Mouse (Mus musculus): ENCODE measurements around the gene Aldh9a1.
"Not testable (repeated sequence)": the region's sequence is repeated elsewhere in the genome, so short reads cannot be mapped to it uniquely, and the experiment has no call there.

Aldh9a1 gene

DNA sequence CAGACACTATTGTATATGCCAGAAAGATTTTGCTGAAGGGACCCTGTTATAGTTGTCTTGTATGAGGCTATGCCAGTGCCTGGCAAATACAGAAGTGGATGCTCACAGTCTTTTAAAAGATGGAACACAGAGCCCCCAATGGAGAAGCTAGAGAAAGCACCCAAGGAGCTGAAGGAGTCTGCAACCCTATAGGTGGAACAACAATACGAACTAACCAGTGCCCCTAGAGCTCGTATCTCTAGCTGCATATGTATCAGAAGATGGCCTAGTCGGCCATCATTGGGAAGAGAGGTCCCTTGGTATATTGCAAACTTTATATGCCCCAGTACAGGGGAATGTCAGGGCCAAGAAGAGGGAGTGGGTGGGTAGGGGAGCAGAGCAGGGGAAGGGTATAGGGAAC is 585 bp upstream of the Aldh9a1 start:
- intact Hi-C loops (cut with DNase I), result not testable (repeated sequence)

DNA sequence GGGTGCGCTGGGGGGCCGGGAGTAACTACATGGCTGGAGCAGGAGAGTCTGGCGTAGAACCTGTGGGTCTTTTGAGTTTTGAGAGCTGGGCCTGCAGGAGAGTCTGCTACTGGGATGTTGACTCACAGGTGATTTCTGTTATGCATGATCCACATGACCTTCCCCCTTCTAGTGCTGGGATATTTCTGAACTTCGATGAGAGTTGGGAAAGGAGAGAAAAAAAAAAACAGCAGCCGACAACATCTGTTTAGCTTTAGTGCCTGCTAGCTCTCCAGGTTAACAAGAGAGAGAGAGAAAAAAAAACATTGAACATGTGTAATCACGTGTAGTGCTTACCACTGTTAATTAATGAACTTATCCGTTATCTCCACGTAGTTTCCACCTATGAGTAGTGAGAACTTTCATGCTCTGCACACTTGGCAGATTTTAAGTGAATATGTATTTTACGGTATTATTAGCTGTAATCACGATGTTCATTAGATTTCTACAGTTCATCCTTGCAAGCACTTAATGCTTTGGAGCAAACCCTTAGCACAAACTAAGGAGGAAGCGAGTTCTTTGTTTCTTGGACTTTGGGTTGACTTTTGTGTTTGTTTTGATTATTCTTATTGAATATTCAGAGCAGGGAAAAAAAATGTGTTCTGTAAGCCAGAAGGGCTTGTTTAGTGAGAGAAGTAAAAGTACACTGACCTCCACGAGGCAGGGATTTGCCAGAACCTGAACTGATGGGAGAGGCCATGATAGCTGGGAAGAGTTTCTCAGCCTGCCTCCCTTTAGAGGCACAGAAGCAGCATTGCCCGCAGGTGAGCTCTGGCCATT is 1.0 kb downstream of the Aldh9a1 start:
- intact Hi-C loops (cut with DNase I), result no loop called here

DNA sequence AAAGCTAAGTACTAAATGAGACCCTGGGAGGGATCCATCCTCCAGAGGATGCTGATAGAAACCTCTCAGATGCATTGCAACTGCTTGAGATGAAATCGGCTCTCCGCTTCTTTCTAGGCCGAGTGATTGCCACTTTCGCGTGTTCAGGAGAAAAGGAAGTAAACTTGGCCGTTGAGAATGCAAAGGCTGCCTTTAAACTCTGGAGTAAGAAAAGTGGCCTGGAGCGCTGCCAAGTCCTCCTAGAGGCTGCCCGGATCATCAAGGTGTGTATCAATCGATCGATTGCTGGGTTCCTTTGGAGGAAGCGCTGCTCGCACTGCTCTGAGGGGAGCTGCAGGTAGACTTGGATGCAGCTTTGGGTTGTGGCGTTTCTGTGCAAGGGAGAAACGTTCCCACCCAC is 2.6 kb downstream of the Aldh9a1 start:
- intact Hi-C loops (cut with DNase I), result no loop called here

DNA sequence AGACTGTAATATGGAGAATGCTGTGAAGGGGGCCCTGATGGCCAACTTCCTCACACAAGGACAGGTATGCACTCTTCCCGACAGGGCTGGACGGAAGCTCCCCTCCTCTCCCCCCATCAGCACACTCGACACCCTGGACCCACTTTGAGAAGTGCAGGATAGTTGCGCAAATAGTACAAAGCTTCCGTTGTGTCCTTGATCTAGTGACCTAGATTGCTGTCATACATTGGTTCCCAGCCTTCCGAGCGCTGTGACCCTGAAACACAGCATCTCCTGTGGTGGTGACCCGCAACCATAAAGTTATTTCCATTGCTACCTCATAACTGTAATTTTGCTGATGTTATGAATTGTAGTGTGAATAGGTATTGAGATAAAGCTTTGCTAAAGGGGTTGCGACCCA is 7.6 kb downstream of the Aldh9a1 start:
- intact Hi-C loops (cut with DNase I), result no loop called here

DNA sequence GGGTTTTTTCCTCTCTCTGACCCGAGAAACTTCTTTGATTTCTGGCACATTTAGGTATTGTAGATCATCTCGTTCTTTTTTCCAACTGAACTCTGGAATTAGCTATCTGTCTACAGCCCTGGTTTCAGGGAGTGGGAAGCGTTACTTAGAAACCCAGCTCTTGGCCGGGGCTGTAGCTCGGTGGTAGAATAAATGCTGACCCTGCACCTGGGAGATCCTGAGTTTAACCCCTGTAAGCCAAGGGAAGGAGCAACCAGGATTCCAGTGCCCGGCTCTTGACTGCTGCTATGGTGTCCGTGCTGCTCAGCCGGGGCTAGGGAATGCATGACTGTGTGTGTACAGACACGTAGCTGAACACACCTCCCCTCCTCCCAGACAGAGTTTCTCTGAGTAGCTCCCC is 8.9 kb downstream of the Aldh9a1 start:
- intact Hi-C loops (cut with DNase I), result no loop called here

DNA sequence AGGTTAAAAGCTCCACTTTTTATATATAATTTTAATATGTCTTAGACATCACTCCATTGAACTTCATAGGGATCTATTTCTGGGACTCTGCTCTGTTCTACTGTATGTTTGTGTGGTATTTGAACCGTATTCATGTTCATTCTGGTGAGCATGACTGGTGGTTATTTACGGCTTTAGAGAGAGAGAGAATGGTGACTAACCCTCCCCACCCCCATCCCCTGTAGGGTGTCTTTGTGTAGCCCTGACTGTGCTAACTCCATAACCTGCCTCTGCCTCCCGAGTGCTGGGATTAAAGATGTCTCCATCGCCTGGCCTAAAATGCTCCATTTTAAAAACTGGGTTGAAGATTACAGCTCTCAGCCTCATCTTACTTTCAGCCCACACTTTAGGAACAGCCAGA is 10.5 kb downstream of the Aldh9a1 start:
- intact Hi-C loops (cut with DNase I), result no loop called here

DNA sequence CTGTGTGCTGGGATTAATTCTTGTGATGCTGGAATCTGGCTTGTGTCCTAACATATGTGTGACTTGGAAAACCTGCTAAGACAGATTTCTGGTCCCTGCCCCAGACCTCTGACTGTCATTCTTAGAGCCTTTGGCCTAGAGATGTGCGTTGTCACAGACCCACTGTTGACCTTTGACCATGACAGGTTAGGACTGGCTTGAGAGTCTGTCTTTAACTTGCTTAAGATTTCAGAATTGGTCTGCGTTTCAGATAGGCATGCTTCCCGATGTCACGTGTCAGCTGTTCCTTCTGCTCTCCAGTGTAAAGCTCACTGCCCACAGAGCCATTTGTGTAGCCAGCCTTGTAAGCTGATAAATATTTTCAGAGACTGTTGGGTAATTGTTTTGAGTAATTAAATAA is 13.0 kb downstream of the Aldh9a1 start:
- intact Hi-C loops (cut with DNase I), result no loop called here

DNA sequence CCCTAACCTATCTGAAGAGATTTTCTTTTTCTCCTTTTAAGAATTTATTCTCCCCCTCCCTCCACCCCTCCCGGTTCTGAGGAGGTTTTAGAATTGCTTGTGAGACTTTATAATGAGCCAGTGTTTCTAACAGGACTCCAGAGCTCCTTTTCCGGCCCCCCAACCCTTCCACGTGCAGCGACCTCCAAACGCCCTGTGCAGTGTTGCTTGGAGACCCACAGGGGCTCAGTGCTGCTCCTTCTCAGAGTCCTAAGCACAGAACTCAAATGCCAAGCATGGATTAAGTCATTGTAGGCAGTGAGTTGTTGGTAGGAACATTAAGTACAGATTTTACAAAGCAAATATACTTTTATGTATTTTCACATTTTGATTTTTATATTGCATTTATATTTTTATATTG is 13.5 kb downstream of the Aldh9a1 start:
- intact Hi-C loops (cut with DNase I), result no loop called here

DNA sequence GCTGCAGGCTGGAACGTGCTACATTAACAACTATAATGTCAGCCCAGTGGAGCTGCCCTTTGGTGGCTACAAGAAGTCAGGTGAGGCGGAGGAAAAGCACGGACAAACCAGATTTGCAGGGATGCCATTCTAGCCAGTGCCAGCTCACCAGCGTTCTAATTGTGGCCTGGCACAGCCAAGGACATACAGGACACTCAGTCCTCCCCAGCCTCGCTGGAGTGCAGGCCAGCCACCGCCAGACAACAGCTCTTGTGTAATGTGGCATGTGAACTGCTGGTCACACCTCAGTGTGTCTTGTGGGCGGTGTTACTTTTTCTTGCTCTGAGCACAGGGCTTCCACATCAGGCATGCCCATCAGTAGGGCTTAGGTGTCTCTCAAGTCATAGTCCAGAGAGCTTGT is 16.0 kb downstream of the Aldh9a1 start:
- intact Hi-C loops (cut with DNase I), result no loop called here

DNA sequence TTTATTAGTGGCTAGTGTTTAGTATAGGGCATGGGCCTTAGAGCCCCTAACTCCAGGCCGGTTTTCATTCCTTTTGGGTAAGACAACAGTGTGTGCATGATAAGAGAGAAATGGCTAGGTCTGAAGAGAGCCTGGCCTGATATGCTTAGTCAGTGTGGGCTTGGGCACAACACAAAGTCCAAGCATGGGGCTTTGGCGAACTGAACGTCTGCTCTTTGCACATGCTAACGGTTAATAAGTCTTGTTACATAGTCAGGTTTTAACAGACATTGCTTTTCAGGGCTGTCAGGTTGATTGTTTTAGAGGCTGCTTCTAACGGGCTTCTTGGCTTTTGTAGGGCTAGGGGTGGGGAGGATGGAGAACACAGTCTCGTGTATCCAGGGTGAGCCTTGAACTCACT is 16.8 kb downstream of the Aldh9a1 start:
- intact Hi-C loops (cut with DNase I), result no loop called here

DNA sequence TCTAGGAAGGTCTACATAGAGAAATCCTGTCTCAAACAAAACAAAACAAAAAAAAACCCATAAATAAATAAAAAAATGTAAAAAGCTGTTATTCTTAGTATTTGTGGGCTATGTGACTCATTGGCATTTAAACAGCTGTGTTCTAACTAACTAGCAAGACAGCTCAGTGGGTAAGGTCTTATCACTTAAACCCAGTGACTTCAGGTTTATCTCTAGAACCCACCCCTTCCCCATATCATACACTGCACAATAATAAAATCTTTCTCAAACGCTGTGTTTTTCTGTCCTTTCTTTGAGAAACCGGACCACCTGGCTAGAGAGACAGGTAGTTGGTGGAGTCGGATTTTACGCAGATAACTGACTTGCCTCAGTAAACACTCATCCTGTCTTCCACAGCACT is 18.2 kb downstream of the Aldh9a1 start:
- intact Hi-C loops (cut with DNase I), result no loop called here

DNA sequence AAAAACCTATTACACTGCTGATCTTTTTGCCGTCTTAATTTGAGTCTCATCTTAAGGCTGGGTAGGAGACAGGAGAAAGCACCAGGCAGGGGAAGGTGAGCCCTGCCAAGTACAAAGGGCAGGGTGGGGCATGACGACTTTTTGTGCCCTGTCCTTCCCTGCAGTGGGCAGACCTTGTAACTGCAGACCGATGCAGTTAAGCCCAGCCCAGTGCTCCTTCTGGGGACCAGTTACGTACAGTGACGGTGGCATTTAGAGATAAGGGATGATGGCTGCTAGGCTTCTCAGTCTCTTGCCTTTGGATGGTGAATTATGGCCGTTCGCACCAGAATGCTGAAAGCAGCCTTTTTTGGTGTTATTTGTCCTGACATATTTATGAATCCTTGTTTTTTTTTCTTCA is 18.7 kb downstream of the Aldh9a1 start:
- intact Hi-C loops (cut with DNase I), result no loop called here

DNA sequence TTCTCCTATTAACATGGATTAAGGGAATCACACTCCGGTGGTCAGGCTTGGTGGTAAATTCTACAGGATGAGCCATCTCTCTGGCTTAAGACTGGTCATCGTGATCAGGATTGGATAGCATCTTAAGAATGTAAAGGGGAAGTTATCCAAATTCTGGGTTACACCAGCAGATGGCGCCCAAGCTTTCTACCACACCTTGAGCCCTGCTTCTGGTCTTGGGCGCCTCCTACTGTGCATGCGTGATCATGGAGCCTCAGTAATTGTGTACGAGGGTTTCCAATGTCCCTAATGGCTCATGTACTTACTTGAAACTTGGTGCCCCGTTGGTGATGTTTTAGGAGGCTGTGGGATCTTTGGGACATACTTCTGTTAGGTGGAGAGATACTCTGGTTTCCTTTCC is 20.1 kb downstream of the Aldh9a1 start:
- intact Hi-C loops (cut with DNase I), result no loop called here

DNA sequence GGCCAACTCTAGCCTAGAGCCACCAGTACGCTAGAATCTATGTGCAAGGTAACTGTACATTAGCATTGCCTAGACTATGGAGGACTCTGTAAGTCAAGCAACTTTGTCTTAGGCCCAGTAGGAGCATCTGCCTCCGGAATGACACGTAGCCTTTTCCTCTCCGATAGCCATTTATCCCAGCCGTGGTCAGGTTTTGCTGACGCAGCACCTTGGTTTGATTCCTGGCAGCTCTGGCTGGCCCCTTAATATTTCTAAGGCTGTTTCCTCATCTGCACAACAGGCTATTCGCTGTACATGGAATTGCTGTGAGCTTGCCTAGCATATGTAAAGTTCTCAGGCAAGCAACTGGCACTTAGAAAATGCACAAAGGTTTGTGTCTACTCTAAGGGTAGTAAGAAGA is 22.9 kb downstream of the Aldh9a1 start:
- intact Hi-C loops (cut with DNase I), result no loop called here

DNA sequence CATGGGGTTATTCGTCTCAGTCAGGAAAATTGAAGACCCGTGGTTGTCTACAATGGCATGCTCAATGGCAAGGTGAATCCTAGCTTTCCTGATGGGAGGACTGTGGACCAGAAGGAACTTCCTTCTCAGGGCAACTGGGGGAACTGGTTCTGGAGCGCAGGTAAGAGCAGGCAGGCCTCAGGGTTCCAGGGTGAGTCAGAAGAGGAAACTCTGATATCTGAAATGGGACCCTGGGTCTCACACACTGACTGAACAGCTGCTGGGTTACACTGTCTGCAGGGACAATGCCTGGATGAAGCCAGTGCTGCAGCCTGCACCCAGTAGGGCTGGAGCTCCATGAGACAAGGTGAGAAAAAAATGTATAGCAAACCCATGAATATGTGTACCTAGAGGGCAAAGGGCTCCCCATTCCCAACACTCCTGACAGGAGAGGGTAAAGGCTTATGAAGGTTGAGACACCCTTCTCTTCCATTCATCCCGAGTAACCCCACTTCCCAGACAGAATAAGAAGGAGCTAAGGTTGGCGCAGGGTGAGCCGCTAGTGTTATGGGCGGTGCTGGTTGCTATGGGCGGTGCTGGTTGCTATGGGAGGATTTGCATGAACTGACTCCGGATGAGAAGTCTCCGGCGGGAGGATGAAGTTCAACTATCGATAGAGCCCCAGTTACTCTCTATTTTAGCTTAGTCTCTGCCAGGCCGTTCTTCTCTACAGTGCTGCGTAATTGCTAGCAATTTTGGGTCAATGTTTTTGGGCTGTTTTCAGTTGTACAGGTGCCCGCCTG is 24.4 kb downstream of the Aldh9a1 start:
- intact Hi-C loops (cut with DNase I), result no loop called here

DNA sequence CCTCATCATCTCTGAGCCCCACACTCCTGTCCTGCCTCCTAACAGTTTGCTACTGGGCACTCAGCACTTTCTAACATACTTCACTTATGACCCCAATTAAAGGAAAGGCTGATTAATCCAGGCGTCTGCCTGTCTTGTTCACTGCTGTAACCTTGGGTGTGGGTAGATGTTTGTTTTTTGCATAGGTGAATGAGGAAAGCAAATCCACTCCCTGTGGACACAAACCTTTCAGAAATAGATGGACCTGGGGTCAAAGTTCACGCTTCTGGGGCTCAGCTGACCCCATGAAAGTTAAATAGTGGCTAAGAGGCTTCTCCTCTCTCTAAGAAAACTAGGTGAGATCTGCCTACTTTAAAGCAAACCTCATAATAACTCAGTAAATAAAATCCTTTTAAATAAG is 25.2 kb downstream of the Aldh9a1 start:
- intact Hi-C loops (cut with DNase I), result no loop called here

DNA sequence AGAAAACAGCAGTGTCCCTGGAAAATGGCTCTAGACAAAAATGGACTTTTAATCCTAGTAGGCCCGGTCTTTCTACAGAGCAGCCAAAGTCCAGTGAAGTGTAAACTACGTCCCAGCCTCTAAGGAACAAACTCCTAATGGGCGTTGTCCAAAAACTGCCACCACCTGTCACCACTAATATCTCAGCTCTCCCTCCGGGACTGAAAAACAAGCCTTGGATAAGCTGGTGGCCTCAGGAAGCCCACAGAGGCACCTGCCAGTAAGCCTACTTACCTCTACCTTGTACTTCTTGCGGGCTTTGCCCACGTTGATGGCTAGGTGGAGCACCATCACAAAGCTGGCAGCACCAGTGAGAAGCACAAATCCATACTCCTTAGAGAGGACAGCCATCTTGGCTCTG is 28.2 kb downstream of the Aldh9a1 start:
- intact Hi-C loops (cut with DNase I), result no loop called here

DNA sequence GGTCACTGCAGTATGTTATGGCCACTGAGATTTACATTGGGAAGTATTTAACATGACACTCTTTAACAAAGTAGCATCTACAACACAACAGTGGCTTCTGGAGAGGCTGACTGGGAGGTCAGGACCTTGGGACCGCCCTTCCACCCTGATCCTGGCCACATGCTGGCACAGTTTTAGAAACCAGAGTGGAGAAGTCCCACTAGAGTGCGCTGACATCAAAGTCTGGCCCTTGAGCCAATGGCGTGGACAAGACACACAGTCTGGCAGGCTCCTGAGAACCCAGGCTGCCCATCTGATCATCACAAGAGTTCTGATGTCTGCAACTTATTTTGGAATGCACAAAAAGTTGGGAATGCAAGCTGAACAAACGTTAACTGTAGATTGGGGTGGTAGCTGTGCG is 30.0 kb downstream of the Aldh9a1 start:
- intact Hi-C loops (cut with DNase I), result no loop called here

DNA sequence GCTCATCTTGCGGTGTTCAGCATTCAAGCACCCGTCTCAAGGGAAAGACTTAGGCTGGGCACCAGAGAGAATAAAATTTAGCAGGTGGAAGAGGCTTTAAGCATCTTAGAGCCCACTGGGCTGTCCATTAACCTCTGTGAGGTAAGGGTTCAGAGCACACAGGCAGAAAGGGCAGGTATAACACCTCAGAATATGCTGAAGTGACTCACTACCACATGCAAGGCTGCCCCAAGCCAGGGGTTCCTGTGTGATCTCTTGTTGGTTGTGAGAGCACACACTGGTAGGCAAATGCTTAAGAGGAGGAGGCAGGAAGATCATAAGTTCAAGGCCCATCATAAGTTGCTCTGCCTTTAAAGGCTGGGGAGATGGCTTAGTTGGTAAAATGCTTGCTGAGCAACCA is 30.4 kb downstream of the Aldh9a1 start:
- intact Hi-C loops (cut with DNase I), result no loop called here

DNA sequence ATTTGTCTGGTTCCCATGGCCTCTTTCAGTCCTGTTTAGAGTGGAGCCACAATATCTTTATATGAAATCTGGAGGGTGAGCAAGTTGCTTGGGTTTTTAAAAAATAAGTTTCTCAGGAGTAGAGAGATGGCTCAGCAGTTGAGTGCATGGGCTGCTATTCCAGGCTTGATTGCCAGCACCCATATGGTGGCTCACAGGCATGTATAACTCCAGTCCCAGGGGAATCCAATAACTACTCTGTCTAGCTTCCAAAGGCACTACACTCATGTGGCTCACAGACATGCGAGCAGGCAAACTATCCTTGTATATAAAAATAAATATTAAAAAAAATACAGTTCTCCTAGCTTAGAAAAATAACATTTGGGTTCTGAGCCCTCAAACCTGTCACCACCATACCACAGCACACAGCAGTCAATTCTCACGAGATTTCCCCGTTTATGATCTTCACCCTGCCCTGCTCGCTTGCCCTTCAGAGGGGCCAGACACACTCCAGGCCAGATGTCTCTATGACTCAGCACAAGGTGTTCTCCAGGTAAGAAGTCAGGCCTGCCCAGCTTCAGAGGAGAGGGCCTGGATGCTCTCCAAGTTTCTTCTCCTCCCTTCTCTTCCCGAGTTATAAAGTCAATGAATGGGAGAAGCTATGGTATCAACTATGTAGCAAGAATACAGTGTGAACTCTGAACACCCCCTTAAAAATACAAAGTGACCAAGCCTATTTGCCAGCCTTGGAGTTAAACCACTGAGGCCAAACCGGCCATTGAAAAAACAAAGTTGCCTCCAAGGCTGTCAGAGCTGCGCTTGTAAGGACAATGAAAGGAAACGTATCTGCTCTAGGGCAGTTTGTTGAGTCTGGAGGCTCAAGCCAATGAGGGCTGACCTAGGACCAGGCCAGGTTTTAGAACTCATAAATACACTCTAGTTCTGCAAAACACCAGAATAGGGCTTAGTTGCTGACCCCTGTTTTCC is 31.5 kb downstream of the Aldh9a1 start:
- intact Hi-C loops (cut with DNase I), result no loop called here

DNA sequence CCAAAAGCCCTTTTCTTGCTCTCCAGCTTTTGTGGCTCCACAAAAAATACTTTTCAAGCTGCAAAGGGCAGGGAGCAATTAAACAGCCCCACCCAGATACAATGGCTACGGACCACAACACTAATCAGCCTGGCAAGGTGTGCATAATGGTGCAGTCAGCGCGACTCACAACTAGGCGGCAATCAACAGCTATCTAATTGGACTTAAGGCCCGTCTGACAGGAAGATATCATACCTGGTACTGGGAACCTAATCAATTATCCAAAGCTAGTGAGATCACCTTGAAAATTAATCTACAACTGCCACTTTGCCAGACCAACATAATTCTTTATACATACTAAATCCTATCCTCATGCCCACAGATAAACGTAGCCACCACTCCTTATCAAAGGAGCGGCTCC is 32.5 kb downstream of the Aldh9a1 start:
- intact Hi-C loops (cut with DNase I), result no loop called here

DNA sequence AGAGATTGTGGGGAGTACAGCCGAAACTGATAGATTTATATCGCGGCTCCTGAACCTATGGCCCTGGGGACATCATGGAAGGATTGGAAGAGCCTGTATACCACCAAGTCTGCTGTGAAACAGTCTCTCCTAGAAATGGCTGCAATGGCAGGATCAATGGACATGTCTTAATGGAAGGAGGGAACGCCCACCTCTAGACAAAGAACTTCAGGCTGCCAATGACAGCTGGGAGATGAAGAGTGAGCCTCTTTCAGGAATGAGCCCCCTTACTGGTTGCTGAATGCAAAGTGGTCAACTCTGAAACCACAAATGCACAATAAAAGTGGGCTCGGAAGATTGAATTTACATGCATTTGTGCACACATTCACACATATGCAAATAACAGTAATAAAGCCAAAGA is 33.0 kb downstream of the Aldh9a1 start:
- intact Hi-C loops (cut with DNase I), result no loop called here

Measured in adrenal gland (tissue).